Comparison of ENCODE assay signal across 11 mouse cellular contexts in the genomic region with DNA sequence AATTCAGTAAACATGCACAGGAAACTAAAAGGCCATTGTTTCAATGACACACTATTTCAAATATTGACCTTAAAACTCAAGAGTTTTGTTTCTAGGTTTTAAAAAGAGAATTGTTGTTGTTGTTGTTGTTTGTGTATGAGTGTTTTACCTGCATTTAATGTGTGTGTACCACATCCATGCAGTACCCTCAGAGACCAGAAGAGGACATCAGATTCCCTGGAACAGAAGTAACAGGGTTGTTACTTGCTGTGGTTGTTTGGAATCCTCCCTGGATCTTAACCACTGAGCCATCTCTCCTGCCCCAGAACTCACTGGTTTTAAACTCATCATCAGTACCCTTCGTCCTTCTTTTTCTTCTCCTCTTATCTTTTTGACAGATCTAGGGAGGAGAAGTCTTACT.
DNase-seq lines count a peak whose midpoint lies in the region; ATAC-seq and TF ChIP-seq lines count a peak whose summit lies in the region.
"Had no signal": no experiment of that assay in that cellular context is flagged by ENCODE, and none has a peak within 500 bp of the region (broad histone marks: within the 10 kb centered on the region; RNA-seq: fewer than 3 reads in every experiment).

No protein-coding gene starts in this region.

- no peaks in the 10 kb centered on the region for H3K27me3 ChIP-seq in forebrain, postnatal 0 days (ENCODE audit: insufficient read depth, low read length)
- H3K27me3 ChIP-seq in forebrain, embryonic 15.5 days = no peaks in the 10 kb centered on the region

- DNase-seq in forebrain, postnatal 0 days = no peak
- DNase-seq in left cerebral cortex, adult 2 months (ENCODE audit: extremely low spot score in 1 of 2, low spot score in 2 of 2) = no peak
- DNase-seq in left cerebral cortex, adult 8-10 months (ENCODE audit: low spot score in 2 of 2) = no peak
- DNase-seq in ES-CJ7 (ENCODE audit: low read depth, low spot score) = peak; percentile 63
- peak; percentile 24 for DNase-seq in embryo, embryonic 11 days
- no peak for DNase-seq in spleen, adult 18-20 months
- DNase-seq in spleen, postnatal 4 days (ENCODE audit: low spot score in 2 of 2) = no peak
- DNase-seq: gastrocnemius, postnatal 25 days had no signal

- H3K9me3 ChIP-seq in forebrain, postnatal 0 days (ENCODE audit: low read length) = no peaks in the 10 kb centered on the region
- no peaks in the 10 kb centered on the region for H3K9me3 ChIP-seq in forebrain, embryonic 15.5 days
- H3K9me3 ChIP-seq: hindbrain, embryonic 10.5 days; megakaryocyte, embryonic 14.5 days had no signal

- H3K4me1 ChIP-seq in forebrain, postnatal 0 days (ENCODE audit: insufficient read depth) = no peaks in the 10 kb centered on the region
- no peaks in the 10 kb centered on the region for H3K4me1 ChIP-seq in forebrain, embryonic 15.5 days
- H3K4me1 ChIP-seq: hindbrain, embryonic 10.5 days; megakaryocyte, embryonic 14.5 days had no signal

- 14% methylated on average over 1 of the region's 1 CpGs for WGBS in forebrain, postnatal 0 days
- WGBS in forebrain, embryonic 15.5 days = 50% methylated on average over 1 of the region's 1 CpGs

- no peaks in the 10 kb centered on the region for H3K36me3 ChIP-seq in forebrain, postnatal 0 days (ENCODE audit: insufficient read depth)
- no peaks in the 10 kb centered on the region for H3K36me3 ChIP-seq in forebrain, embryonic 15.5 days
- H3K36me3 ChIP-seq: hindbrain, embryonic 10.5 days had no signal

- no peak overlapping the region for H3K9ac ChIP-seq in forebrain, postnatal 0 days
- no peak overlapping the region for H3K9ac ChIP-seq in forebrain, embryonic 15.5 days (replicated peaks)

- no peak for ATAC-seq in forebrain, postnatal 0 days
- ATAC-seq in forebrain, embryonic 15.5 days (replicated peaks) = no peak

- TF ChIP-seq CTCF in forebrain, postnatal 0 days (IDR thresholded peaks at IDR 0.05; ENCODE audit: low read depth) = peak; percentile 73
- TF ChIP-seq CTCF in left cerebral cortex, adult 2 months (IDR thresholded peaks at IDR 0.05) = peak; percentile 59

- H3K27ac ChIP-seq in forebrain, postnatal 0 days (ENCODE audit: low read depth, low read length) = no peak overlapping the region
- H3K27ac ChIP-seq in forebrain, embryonic 15.5 days (replicated peaks) = no peak overlapping the region
- H3K27ac ChIP-seq in left cerebral cortex, adult 2 months = no peak overlapping the region
- H3K27ac ChIP-seq: hindbrain, embryonic 10.5 days had no signal

- H3K4me2 ChIP-seq in forebrain, postnatal 0 days (ENCODE audit: low read depth) = no peak overlapping the region
- no peak overlapping the region for H3K4me2 ChIP-seq in forebrain, embryonic 15.5 days (replicated peaks)

- intact Hi-C loops in left cerebral cortex, adult 2 months (cut with DNase I) = loop anchor here (10.0 kb wide), 2 partner anchors 152 to 202 kb away; no protein-coding TSS in a partner anchor

- H3K4me3 ChIP-seq in forebrain, postnatal 0 days (ENCODE audit: low read depth, low read length) = no peak overlapping the region
- no peak overlapping the region for H3K4me3 ChIP-seq in forebrain, embryonic 15.5 days
- H3K4me3 ChIP-seq in left cerebral cortex, adult 2 months = no peak overlapping the region
- H3K4me3 ChIP-seq: hindbrain, embryonic 10.5 days; megakaryocyte, embryonic 14.5 days had no signal

Comparison
In these comparisons a context has a peak if more than half of its experiments do, and no peak if none do; other contexts are left out.
1. DNase-seq: peak in ES-CJ7 (single experiment) and embryo, embryonic 11 days (single experiment); none in forebrain, postnatal 0 days (single experiment), left cerebral cortex, adult 2 months (0 of 2), left cerebral cortex, adult 8-10 months (0 of 2), spleen, adult 18-20 months (0 of 2) and spleen, postnatal 4 days (0 of 2).